Mouse (Mus musculus) forebrain, embryonic 12.5 days (tissue): ENCODE measurements at regions not wholly inside any gene's neighbourhood (a gene's known extent, or its start where the extent isn't known, plus 50 kb on each side); places are given as distances from the start of the nearest gene placed in this dataset.

ENCODE experiments used
- ATAC-seq: fragments of 200-750 bp; cut with Nextera tagmentation; 2 replicates; pipeline ENCODE4 v1.8.0; 2017; ENCODE audit warnings: moderate TSS enrichment; ENCODE audit not compliant: low FRiP score
- H3K27ac ChIP-seq: fragments of 300-500 bp; sonication (generic); 2 replicates; pipeline ENCODE4 v1.5.1; 2016; ENCODE audit warnings: mild to moderate bottlenecking
- H3K27me3 ChIP-seq: fragments of 300-500 bp; sonication (generic); 2 replicates; pipeline ENCODE4 v1.6.1; 2016; ENCODE audit warnings: mild to moderate bottlenecking
- H3K36me3 ChIP-seq: fragments of 300-500 bp; sonication (generic); replicated peaks from 2 replicates; pipeline ENCODE4 v1.6.1; 2016; ENCODE audit warnings: mild to moderate bottlenecking
- H3K4me1 ChIP-seq: fragments of 300-500 bp; sonication (generic); 2 replicates; pipeline ENCODE4 v1.6.1; 2016
- H3K4me2 ChIP-seq: fragments of 300-500 bp; sonication (generic); 2 replicates; pipeline ENCODE4 v1.6.1; 2016; ENCODE audit warnings: mild to moderate bottlenecking, moderate library complexity
- H3K4me3 ChIP-seq: fragments of 300-500 bp; sonication (generic); replicated peaks from 2 replicates; pipeline ENCODE4 v1.5.1; 2016; ENCODE audit warnings: mild to moderate bottlenecking
- H3K9ac ChIP-seq: fragments of 300-500 bp; sonication (generic); 2 replicates; pipeline ENCODE4 v1.6.1; 2016; ENCODE audit warnings: mild to moderate bottlenecking
- H3K9me3 ChIP-seq: fragments of 300-500 bp; sonication (generic); 2 replicates; pipeline ENCODE4 v1.6.1; 2016
- WGBS: fragments of 180-500 bp; shearing (Covaris S2); methylation state at CpG from one replicate; pipeline ENCODE4 v1.1.7; 2016; 5-methylcytosine and 5-hydroxymethylcytosine counted together

DNA sequence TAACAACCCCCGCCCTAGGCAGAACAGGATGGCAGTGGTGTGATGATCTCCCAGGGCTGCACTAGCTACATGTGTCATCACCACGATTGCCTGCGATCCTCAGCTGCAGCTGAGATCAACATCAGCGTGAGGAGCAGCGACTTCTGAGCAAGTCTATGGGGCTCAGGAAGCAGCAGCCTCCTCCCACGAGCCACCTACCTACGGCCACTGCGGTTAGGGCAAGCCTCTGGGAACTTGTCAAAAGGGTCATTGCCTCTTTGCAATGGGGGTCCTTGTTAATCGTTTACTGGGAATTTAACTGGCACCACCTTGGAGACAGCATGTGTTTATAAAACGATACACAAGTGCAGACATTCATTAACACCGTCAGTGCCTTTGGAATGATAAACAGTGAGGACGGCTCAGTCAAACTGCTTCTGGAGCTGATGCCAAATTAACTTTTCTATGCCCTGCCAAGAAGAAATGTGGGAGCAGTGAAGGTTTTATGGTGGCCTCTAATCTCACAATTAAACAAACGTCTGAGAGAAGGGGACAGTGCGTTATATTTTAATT, 118.8 kb upstream of the Cxcl12 start:
- WGBS, result 57% methylated on average over 14 of the region's 14 CpGs
- Histone ChIP-seq H3K4me3 (no peak overlapping the region), H3K4me1 (peaks cover 4% of the 10 kb centered on the region; the same call in 1 of the 2 replicates), H3K9ac (no peak overlapping the region), H3K27ac (no peak overlapping the region), H3K4me2 (no peak overlapping the region), H3K36me3 (no peaks in the 10 kb centered on the region), H3K27me3 (no peaks in the 10 kb centered on the region), H3K9me3 (no peaks in the 10 kb centered on the region)
- ATAC-seq, result no peak

DNA sequence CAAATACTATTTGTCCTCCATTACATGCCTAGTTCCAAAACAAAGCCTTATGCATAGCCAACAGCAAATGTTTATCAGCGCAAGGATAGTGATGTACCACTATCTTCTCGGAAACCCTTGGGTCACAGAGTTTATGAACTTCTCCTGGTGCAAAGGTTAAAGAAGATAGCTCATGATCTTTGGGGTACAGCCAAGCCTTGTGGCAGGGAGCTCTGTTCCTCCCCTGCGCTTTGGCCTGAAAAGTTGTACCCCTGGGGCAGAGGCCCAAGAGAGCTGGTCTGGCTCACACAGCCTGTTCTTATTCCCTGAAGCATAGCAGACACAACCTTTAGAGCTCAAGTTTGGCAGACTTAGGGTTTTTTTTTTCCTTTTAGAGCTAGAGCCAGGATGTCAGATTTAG, 107.6 kb upstream of the Cxcl12 start:
- H3K27me3 ChIP-seq, result no peaks in the 10 kb centered on the region
- H3K9ac ChIP-seq, result no peak overlapping the region
- H3K36me3 ChIP-seq, result no peaks in the 10 kb centered on the region
- WGBS, result 90% methylated on average over 3 of the region's 3 CpGs
- no peak overlapping the region for H3K4me3 ChIP-seq
- ATAC-seq, result no peak
- no peak overlapping the region for H3K27ac ChIP-seq
- H3K4me2 ChIP-seq, result no peak overlapping the region
- no peaks in the 10 kb centered on the region for H3K4me1 ChIP-seq
- no peaks in the 10 kb centered on the region for H3K9me3 ChIP-seq

DNA sequence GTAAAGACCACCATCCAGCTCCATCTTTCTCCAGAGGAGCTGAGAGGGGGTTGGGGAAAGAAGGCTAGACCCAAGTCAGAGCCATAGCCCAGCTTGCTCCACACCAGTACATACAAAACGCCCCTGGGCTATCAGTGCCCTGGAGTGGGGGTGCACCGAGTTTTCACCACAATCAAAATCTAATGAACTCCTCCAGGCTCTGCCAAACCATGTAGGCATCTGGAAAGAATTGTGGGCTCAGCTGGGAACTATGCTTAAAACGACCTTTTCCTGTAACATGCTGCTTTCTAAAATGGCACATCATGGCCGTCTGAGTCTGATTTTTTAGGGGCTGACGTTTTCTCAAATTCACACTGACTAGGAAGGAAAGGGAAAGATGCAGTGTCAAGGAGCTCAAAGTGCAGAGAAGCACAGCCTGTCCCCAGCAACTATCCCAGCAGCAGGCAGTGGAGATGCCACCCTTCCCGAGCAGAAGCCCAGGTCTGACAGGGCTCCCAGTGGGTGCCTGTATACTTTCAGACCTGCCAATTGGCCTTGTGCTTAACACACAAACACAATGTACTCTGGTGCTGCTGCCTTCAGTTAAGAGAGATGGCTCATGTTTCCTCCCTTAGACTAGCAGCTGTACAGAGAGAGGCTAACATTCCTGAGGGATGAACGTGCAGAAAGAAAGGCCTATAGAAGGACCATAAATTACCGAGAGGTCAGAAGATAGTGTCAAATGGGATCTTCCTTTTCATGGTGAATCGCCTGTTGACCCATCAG, 100.6 kb upstream of the Cxcl12 start:
- H3K27me3 ChIP-seq, result no peaks in the 10 kb centered on the region
- H3K36me3 ChIP-seq, result no peaks in the 10 kb centered on the region
- no peak overlapping the region for H3K4me3 ChIP-seq
- 74% methylated on average over 9 of the region's 9 CpGs for WGBS
- H3K27ac ChIP-seq, result no peak overlapping the region
- no peak for ATAC-seq
- H3K9ac ChIP-seq, result no peak overlapping the region
- no peaks in the 10 kb centered on the region for H3K4me1 ChIP-seq
- no peaks in the 10 kb centered on the region for H3K9me3 ChIP-seq
- no peak overlapping the region for H3K4me2 ChIP-seq

DNA sequence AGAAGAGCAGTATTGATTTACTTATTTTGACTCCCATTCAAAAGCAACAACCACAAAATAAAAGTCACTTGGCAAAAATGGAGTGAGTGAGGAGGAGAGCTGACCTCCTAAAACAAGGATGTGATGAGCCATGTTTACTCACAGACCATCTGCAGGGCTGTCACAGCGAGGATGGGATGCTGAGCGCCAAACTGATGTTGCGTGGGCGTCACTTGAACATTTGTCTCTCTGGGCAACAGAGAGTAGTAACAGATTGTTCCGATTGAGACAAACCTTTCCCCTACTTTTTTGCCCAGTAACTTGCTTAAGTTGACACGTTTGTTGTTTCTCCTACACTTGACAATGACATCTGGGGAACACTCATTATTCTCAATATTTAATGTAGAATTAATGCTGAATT, 97.0 kb upstream of the Cxcl12 start:
- H3K9me3 ChIP-seq, result no peaks in the 10 kb centered on the region
- ATAC-seq, result no peak
- no peak overlapping the region for H3K27ac ChIP-seq
- no peak overlapping the region for H3K4me2 ChIP-seq
- H3K9ac ChIP-seq, result no peak overlapping the region
- H3K4me3 ChIP-seq, result no peak overlapping the region
- H3K27me3 ChIP-seq, result no peaks in the 10 kb centered on the region
- no peaks in the 10 kb centered on the region for H3K36me3 ChIP-seq
- H3K4me1 ChIP-seq, result no peaks in the 10 kb centered on the region
- WGBS, result 90% methylated on average over 6 of the region's 6 CpGs

DNA sequence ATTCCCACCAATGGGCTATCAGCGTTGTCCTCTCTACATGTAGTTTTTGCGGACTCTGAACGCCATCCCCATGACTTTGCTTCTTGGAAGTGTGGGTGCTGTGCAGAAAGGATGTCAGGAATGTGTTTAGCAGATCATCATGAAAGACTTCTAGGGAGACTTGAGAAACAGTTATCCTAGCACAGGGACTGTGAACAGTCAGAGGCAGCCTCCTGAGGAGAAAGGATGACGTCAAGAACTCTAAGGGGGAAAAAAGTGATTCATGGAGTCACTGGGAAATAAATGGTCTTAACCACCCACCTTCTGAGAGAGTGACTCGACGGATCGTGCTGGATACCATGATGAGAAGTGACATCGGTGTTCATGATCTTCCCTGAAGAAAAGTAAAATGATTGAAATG, 96.5 kb upstream of the Cxcl12 start:
- Histone ChIP-seq H3K27me3 (no peaks in the 10 kb centered on the region), H3K4me3 (no peak overlapping the region), H3K4me1 (no peaks in the 10 kb centered on the region), H3K4me2 (no peak overlapping the region), H3K9ac (no peak overlapping the region), H3K9me3 (no peaks in the 10 kb centered on the region), H3K36me3 (no peaks in the 10 kb centered on the region), H3K27ac (no peak overlapping the region)
- ATAC-seq, result no peak
- WGBS, result 90% methylated on average over 8 of the region's 8 CpGs

DNA sequence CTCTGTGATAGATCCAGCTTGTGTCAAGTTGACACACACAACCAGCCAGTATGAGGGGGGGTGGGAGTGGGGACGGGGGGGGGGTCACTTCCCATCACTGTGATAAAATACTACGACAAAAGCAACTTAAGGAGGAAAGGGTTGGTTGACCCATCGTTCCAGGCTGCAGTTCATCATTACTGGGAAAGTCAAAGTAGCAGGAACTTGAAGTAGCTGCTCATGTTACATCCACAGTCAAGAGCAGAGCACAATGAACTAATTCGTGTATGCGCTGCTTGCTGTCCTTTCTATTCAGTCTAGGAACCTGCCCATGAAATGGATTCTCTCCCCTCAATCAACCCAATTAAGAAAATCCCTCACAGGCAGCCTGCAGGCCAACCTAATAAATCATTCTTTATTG, 88.8 kb upstream of the Cxcl12 start:
- H3K9me3 ChIP-seq, result no peaks in the 10 kb centered on the region
- H3K4me1 ChIP-seq, result no peaks in the 10 kb centered on the region
- H3K27ac ChIP-seq, result no peak overlapping the region
- H3K36me3 ChIP-seq, result no peaks in the 10 kb centered on the region
- no peak overlapping the region for H3K4me2 ChIP-seq
- H3K27me3 ChIP-seq, result 0 out of 2 replicates have a peak, but pooled peaks cover 3% of the 10 kb centered on the region
- no peak overlapping the region for H3K9ac ChIP-seq
- ATAC-seq, result no peak
- WGBS, result 65% methylated on average over 5 of the region's 5 CpGs
- H3K4me3 ChIP-seq, result no peak overlapping the region

DNA sequence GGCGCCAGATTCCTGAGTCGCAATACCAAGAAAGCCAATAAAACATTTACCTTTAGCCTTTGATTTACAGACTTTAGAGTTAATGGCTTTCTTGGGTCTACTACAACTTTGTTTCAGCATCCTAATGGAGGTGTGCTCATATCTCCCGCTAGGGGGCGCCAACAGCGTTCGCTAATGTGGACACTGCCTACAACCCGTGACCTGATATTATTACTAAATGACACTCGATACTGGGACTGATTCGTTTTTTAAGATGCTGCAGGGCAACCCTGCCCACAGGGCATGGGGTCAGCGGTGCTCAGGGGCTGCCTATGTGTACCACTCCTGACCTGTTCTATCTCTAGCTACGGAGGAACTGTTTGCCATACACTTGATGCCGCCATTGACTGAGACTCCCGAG, 87.4 kb upstream of the Cxcl12 start:
- WGBS, result 53% methylated on average over 13 of the region's 13 CpGs
- no peak overlapping the region for H3K4me3 ChIP-seq
- H3K9ac ChIP-seq, result no peak overlapping the region
- H3K27me3 ChIP-seq, result 0 out of 2 replicates have a peak, but pooled peaks cover 3% of the 10 kb centered on the region
- no peak for ATAC-seq
- no peak overlapping the region for H3K4me2 ChIP-seq
- no peaks in the 10 kb centered on the region for H3K9me3 ChIP-seq
- no peaks in the 10 kb centered on the region for H3K36me3 ChIP-seq
- no peak overlapping the region for H3K27ac ChIP-seq
- H3K4me1 ChIP-seq, result no peaks in the 10 kb centered on the region

DNA sequence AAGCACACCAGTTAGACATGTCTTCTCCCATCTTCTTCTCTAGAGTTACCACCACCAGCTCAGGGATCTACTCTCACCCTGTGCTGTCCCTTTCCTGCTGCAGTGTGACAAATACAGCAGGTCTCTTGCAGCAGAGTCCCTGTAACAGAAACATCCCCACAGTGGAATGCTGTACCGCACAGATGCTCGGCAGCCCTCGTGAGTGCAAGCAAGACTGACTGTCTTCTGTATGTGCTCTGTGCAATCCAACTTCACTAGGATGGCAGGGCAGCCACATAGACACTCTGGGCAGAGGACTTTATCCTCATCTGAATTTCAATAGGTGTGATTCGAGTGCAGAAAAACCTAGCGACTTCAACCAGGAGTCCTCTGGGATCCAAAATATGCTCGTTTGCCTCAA, 84.1 kb upstream of the Cxcl12 start:
- no peak for ATAC-seq

DNA sequence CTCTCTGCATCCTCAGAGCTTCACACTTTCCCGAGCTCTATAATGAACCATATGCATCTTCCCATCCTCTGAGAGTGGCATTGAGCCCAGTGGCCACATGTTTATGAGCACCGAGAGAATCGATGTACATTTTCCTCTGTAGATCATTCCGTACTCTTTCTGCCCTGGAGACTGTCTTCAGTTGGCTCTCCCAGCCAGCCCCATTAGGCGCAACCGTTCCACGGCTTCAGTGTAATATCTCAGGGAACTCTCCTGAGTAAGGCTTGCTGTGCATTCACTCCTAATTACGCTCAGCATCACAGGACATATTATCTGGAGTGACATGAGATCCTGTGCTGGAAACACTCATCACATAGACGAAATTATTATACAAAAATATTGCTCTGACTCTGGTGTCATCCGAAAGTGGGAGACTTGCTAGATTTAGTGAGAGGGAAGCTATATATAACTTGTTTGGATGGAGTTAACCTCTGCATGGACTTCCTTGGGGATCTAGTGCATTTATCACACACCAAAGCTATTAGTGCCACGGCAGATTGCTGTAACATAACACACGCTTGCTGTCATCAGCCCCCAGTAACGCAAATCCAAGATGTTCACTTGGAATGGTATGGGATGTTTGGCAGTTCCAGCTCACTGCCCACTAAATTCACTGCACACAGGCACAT, 83.4 kb upstream of the Cxcl12 start:
- Histone ChIP-seq H3K4me1 (no peaks in the 10 kb centered on the region), H3K4me2 (no peak overlapping the region), H3K4me3 (no peak overlapping the region), H3K27ac (no peak overlapping the region), H3K27me3 (0 out of 2 replicates have a peak, but pooled peaks cover 3% of the 10 kb centered on the region), H3K36me3 (no peaks in the 10 kb centered on the region), H3K9me3 (no peaks in the 10 kb centered on the region), H3K9ac (no peak overlapping the region)
- no peak for ATAC-seq
- 83% methylated on average over 13 of the region's 13 CpGs for WGBS

More for the DNA sequence above, 84.1 kb upstream of the Cxcl12 start:
- Histone ChIP-seq H3K27ac (no peak overlapping the region), H3K36me3 (no peaks in the 10 kb centered on the region), H3K4me3 (no peak overlapping the region), H3K27me3 (0 out of 2 replicates have a peak, but pooled peaks cover 3% of the 10 kb centered on the region), H3K9ac (no peak overlapping the region), H3K9me3 (no peaks in the 10 kb centered on the region), H3K4me1 (no peaks in the 10 kb centered on the region), H3K4me2 (no peak overlapping the region)
- WGBS, result 68% methylated on average over 6 of the region's 6 CpGs

DNA sequence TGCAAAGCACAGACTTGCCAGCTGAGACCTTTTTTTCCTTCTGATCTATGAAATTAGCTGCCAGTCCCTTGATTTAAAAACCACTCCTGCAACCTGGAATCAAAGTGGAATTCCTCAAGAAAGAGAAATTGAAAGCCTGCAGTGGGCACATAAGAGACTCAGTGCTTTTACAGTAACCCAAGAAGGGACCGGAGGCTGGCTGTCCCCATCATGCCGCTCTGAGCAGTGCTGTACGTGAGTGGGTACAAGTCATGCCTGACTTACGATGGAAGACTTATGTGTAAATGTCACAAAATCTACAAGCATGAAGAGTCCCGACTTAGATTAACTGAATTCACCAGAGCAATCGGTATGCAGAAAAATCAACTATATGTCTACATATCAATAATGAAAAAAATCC, 73.6 kb upstream of the Cxcl12 start:
- Histone ChIP-seq H3K27ac (no peak overlapping the region), H3K9ac (no peak overlapping the region), H3K4me1 (no peaks in the 10 kb centered on the region), H3K4me3 (no peak overlapping the region), H3K9me3 (no peaks in the 10 kb centered on the region), H3K27me3 (no peaks in the 10 kb centered on the region), H3K36me3 (no peaks in the 10 kb centered on the region), H3K4me2 (no peak overlapping the region)
- no peak for ATAC-seq
- WGBS, result 95% methylated on average over 6 of the region's 6 CpGs

DNA sequence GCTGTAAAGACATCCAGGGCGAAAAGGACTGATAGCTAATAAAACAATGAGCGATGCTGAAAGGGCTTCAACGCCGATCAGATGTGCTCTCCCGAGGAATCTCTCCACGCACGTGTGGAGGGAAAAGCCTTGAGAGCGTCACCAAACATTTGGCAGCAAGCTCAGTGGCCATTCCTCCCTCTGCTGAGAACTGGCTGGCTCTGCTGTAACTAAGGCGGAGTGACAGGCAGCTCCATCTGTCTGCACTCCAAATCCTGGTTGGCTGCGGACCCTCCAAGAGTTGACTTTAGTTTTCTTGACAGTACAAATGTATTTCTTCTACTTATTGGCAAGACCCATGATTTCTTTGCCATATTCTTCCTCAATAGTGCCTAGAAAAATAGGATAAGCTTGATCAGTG, 68.5 kb upstream of the Cxcl12 start:
- Histone ChIP-seq H3K4me3 (no peak overlapping the region), H3K4me2 (no peak overlapping the region), H3K27me3 (no peaks in the 10 kb centered on the region), H3K36me3 (no peaks in the 10 kb centered on the region), H3K4me1 (no peaks in the 10 kb centered on the region), H3K27ac (no peak overlapping the region), H3K9me3 (no peaks in the 10 kb centered on the region), H3K9ac (no peak overlapping the region)
- WGBS, result 86% methylated on average over 10 of the region's 10 CpGs
- no peak for ATAC-seq

DNA sequence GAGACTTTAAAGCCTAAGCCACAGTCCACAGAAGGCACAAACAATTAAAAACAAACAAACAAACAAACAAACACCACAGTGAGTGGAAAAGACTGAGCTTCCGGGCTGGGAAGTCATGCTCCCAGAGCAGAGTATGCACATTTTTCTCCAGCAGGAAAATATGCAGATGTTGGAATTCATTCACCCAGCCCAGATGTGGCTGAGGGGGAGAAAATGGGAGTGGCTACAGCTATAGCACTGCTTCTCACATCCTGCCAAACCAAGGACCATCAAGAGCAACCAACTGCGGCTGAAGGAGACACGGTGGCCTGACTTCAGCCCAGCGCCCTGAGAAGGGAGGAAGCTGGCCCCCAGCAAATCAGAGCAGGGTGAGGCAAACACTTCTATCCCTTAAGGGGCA, 65.6 kb upstream of the Cxcl12 start:
- ATAC-seq, result no peak
- Histone ChIP-seq H3K9me3 (no peaks in the 10 kb centered on the region), H3K4me1 (no peaks in the 10 kb centered on the region), H3K4me2 (no peak overlapping the region), H3K27ac (no peak overlapping the region), H3K9ac (no peak overlapping the region), H3K36me3 (no peaks in the 10 kb centered on the region), H3K4me3 (no peak overlapping the region), H3K27me3 (no peaks in the 10 kb centered on the region)
- WGBS, result 96% methylated on average over 4 of the region's 4 CpGs

DNA sequence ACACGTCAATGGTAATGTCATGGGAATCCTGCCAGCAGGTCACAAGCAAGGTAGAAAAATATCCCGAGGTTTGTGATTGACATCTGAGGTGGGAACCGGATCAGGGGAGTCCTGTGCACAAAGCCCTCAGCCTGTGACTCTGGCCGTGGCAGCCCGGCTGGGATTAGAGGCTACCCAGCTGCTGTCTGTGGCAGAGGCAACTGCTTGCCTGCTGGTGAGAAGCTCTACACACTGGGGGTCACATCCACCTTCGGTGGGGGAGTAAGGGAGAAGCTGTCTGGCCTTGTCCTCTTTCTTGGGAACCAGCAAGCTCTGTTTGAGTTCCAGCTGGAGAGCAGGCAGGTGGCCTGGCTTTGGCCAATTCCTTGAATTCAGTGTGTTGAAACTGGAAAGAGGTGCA, 64.3 kb upstream of the Cxcl12 start:
- H3K4me1 ChIP-seq, result no peaks in the 10 kb centered on the region
- no peaks in the 10 kb centered on the region for H3K9me3 ChIP-seq
- H3K27me3 ChIP-seq, result no peaks in the 10 kb centered on the region
- no peak overlapping the region for H3K4me3 ChIP-seq
- no peak overlapping the region for H3K27ac ChIP-seq
- H3K9ac ChIP-seq, result no peak overlapping the region
- ATAC-seq, result no peak
- whole genome bisulfite sequencing, result 80% methylated on average over 6 of the region's 6 CpGs
- H3K4me2 ChIP-seq, result no peak overlapping the region
- H3K36me3 ChIP-seq, result no peaks in the 10 kb centered on the region
